Mouse (Mus musculus): ENCODE measurements around the gene Cfap36.

DNA sequence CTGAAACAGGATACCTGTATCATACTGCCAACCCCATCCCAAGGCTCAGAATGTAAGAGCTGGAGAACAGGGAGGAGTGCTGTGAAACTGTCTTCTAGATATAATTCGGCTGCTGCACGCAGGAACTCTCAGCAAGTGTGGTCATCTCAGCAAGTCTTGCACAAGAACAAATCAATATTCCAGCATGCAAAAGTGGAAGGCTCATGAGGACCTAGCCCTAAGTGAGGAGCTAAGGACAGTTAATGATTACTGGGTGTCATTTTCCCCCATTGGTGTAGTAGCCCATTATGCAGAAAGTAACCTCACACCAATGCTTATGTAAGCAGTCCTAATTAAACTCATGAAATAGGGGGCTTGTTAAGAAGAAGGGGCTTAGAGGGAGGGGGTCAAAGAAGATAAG lies 18.3 kb downstream of the Cfap36 start:
- TF ChIP-seq CTCF (IDR thresholded peaks at IDR 0.05; ENCODE audit: control insufficient read depth, insufficient read depth, insufficient replicate concordance, low read depth, low read length) (no peak), POLR2A (IDR thresholded peaks at IDR 0.05; ENCODE audit: control insufficient read depth, low read depth, low read length) (no peak)
